Mouse (Mus musculus) erythroblast, embryonic 14.5 days (primary cell): ENCODE measurements at regions not wholly inside any gene's neighbourhood (a gene's known extent, or its start where the extent isn't known, plus 50 kb on each side); places are given as distances from the start of the nearest gene placed in this dataset.

ENCODE experiments used
- GATA1 ChIP-seq: IDR thresholded peaks from 2 replicates; pipeline ENCODE4 v1.6.1; 2012; ENCODE audit warnings: low read length, inconsistent platforms, mixed read lengths
- TAL1 ChIP-seq: IDR thresholded peaks from 3 replicates; pipeline ENCODE4 v1.6.1; 2012; ENCODE audit warnings: low read length, inconsistent platforms, mixed read lengths

DNA sequence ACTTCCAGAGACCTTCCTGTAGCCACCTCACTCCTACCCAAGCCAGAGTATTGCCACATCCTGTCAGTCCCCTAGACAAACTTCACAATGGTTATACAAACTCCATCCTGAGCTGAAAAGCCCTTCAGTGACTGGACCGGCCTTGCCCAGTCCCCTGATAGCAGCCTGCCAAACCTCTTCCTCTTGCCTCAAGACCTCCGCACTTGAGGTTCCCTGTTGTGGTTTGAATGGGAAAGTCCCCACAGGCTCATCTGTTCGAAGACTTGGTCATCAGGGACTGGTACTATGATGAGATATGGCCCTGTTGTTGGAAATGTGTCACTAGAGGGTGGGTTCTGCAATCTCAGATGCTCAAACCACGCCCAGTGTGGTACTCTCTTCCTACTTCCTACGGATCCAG lies 65.4 kb downstream of the Irf2bpl start:
- TF ChIP-seq TAL1 (no peak), GATA1 (no peak)
